Mouse (Mus musculus) heart, adult 2 months (tissue): Measurements from ENCODE around the gene Rnf5.

ENCODE experiments used
- CTCF ChIP-seq: fragments of 200-600 bp; IDR thresholded peaks from 2 replicates; pipeline ENCODE4 v1.8.1; 2022; ENCODE audit warnings: antibody characterized with exemption, mild to moderate bottlenecking, moderate library complexity
- EP300 ChIP-seq: fragments of 200-500 bp; IDR thresholded peaks from 2 replicates; pipeline ENCODE4 v1.6.1; 2011; ENCODE audit warnings: low read depth, low read length, control low read depth; ENCODE audit not compliant: insufficient read depth
- POLR2A ChIP-seq: fragments of 200-500 bp; IDR thresholded peaks from 2 replicates; pipeline ENCODE4 v1.6.1; 2011; ENCODE audit warnings: mild to moderate bottlenecking, low read depth, low read length, control low read depth; ENCODE audit not compliant: insufficient read depth

DNA sequence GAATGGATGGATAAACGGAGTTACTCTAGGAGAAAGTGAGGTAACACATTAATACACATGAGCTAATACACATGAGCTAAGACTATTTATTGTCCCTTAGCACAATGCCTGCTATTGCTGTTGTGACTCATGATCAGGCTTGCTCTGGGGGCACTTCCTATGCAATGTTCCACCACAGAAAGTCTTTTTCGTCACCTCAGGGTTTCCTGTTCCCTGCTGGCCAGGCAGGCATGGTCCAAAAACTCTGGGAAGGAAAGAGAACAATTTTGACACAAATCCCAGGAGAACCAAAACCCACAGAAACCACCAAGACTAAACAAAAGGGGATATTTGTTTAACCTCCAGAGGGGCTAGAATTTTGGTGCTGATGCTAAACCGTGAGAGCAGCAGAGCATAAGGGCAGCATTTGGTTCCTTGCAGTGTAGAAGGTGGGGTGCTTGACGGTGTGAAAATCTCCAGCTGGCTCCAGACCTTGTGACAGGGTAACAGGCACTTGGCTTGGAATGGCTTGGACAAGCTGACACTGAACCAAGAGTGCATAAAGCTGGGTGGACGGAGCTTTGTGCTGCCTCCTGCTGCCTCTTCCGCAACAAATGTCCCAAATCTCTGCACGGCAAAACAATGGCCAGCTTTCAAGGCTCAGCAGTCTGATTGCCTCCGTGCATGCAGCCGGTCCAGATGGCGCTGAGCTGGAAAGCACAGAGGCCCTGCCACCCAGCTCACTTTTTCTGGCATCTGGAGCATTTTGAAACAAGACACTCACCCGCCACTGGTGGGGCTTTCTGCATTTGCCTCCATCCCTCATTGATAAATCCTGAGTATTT lies 37.5 kb upstream of the Rnf5 start:
- peak; percentile 50 for TF ChIP-seq CTCF
- no peak for TF ChIP-seq POLR2A
- TF ChIP-seq EP300, result 0 out of 2 replicates have a peak, but pooled peaks have one; percentile 64
